Mouse (Mus musculus) midbrain, postnatal 0 days (tissue): Measurements from ENCODE around the gene Cog8. TPM values are rescaled to one million over a fixed set of nuclear protein-coding genes. Genes with fewer than 3 reads are reported as not detected.
A peak's percentile ranks its signal among the peaks of the same experiment; 100 is the strongest.
"Not testable (repeated sequence)": the region's sequence is repeated elsewhere in the genome, so short reads cannot be mapped to it uniquely, and the experiment has no call there.

Experiments
- ATAC-seq: fragments of 200-750 bp; cut with Nextera tagmentation; 2 replicates; pipeline ENCODE4 v1.8.0; 2017; ENCODE audit warnings: moderate number of reproducible peaks, mild to moderate bottlenecking, moderate TSS enrichment, moderate library complexity; ENCODE audit not compliant: low FRiP score
- DNase-seq: peaks from one replicate; pipeline ENCODE4 v3.0.0-alpha.2; 2015; ENCODE audit warnings: low spot score
- H3K27ac ChIP-seq: fragments of 300-500 bp; sonication (generic); 2 replicates; pipeline ENCODE4 v1.5.1; 2014; ENCODE audit warnings: low read depth, mild to moderate bottlenecking, low read length, mixed read lengths
- H3K27me3 ChIP-seq: fragments of 300-500 bp; sonication (generic); 2 replicates; pipeline ENCODE4 v1.6.1; 2014; ENCODE audit warnings: low read length, control low read depth, mixed read lengths; ENCODE audit not compliant: insufficient read depth
- H3K36me3 ChIP-seq: fragments of 300-500 bp; sonication (generic); 2 replicates; pipeline ENCODE4 v1.6.1; 2014; ENCODE audit warnings: low read length, control low read depth, mixed read lengths; ENCODE audit not compliant: insufficient read depth
- H3K4me1 ChIP-seq: fragments of 300-500 bp; sonication (generic); 2 replicates; pipeline ENCODE4 v1.6.1; 2014; ENCODE audit warnings: mild to moderate bottlenecking, control low read depth, antibody characterized with exemption, low read length, mixed read lengths; ENCODE audit not compliant: insufficient read depth
- H3K4me2 ChIP-seq: fragments of 300-500 bp; sonication (generic); 2 replicates; pipeline ENCODE4 v1.6.1; 2014; ENCODE audit warnings: low read depth, mild to moderate bottlenecking, low read length, mixed read lengths; ENCODE audit not compliant: poor library complexity, severe bottlenecking
- H3K4me3 ChIP-seq: fragments of 300-500 bp; sonication (generic); 2 replicates; pipeline ENCODE4 v1.5.1; 2014; ENCODE audit warnings: low read depth, mild to moderate bottlenecking, low read length, moderate library complexity
- H3K9ac ChIP-seq: fragments of 300-500 bp; sonication (generic); replicated peaks from 2 replicates; pipeline ENCODE4 v1.6.1; 2014; ENCODE audit warnings: mild to moderate bottlenecking, low read length, moderate library complexity, mixed read lengths; ENCODE audit not compliant: poor library complexity, severe bottlenecking
- H3K9me3 ChIP-seq: fragments of 300-500 bp; sonication (generic); 2 replicates; pipeline ENCODE4 v1.6.1; 2016; ENCODE audit warnings: low read length, control low read depth
- CTCF ChIP-seq: IDR thresholded peaks from 2 replicates; pipeline ENCODE4 v1.5.1; 2016; ENCODE audit warnings: antibody characterized with exemption, mild to moderate bottlenecking
- WGBS: fragments of 180-500 bp; shearing (Covaris S2); extraction: QIAGEN DNeasy Blood & Tissue Kit; methylation state at CpG from one replicate; pipeline ENCODE4 v1.1.7; 2014; 5-methylcytosine and 5-hydroxymethylcytosine counted together
- microRNA-seq: library from miRNA; unstranded; fragments of <30 nt; microRNA quantifications from one replicate; pipeline ENCODE4, GENCODE M21; 2016; ENCODE audit warnings: borderline number of aligned reads
- polyA plus RNA-seq: library from polyadenylated mRNA; unstranded; fragments of >200 nt; fragmentation: Nextera tagmentation; extraction: Ambion mirVana; gene quantifications from 2 replicates; pipeline ENCODE4 v1.2.1, GENCODE M21; 2015
- total RNA-seq: library from RNA; depleted of rRNA; stranded (reverse); fragments of >200 nt; gene quantifications from 2 replicates; pipeline ENCODE4 v1.2.3, GENCODE M21; 2014; rRNA removed

Gene Cog8
- total and polyA plus RNA-seq, 2 experiments from 2014 or later: 32.4 to 89.6 TPM

DNA sequence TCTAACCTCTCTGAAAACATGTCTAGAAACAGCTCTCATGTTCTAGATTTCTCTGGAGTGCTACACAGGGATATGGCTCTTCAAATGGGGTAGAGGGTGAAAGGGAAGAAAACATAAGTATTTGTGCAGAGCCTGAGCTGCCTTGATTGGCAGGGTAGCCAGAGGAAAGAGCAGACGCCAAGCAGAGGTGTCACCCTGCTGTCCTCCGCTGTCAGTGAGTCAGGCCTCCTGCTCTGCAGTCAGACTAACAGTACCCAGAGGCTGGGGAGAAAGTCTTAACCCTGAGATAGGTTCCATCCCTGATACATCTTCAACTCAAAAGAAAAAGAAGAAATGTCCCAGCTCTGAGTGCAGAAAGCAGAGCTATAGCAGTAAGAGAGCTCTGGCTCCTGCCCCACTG is 43.8 kb downstream of the Cog8 start:
- WGBS: 81% methylated on average over 2 of the region's 2 CpGs
- Histone ChIP-seq H3K36me3 (no peaks in the 10 kb centered on the region; the same call in 1 of the 2 replicates), H3K9ac (no peak overlapping the region), H3K4me1 (no peaks in the 10 kb centered on the region), H3K27ac (no peak overlapping the region), H3K4me3 (no peak overlapping the region), H3K9me3 (no peaks in the 10 kb centered on the region), H3K27me3 (no peaks in the 10 kb centered on the region), H3K4me2 (no peak overlapping the region)
- ATAC-seq: no peak
- TF ChIP-seq CTCF: no peak
- DNase-seq: no peak

GRCm38 (mm10) chr8:107007795-107008194 is 48.7 kb downstream of the Cog8 start:
- H3K4me1 ChIP-seq: no peaks in the 10 kb centered on the region

GRCm38 (mm10) chr8:107002532-107002931 is 54.0 kb downstream of the Cog8 start:
- H3K9me3 ChIP-seq: no peaks in the 10 kb centered on the region
- TF ChIP-seq CTCF: peak; percentile 100
- DNase-seq (peak; percentile 92), ATAC-seq (peak; percentile 65)
- no peak overlapping the region for H3K9ac ChIP-seq
- H3K36me3 ChIP-seq: peaks cover 2% of the 10 kb centered on the region; the same call in 1 of the 2 replicates
- H3K27ac ChIP-seq: no peak overlapping the region
- no peaks in the 10 kb centered on the region for H3K27me3 ChIP-seq
- H3K4me2 ChIP-seq: no peak overlapping the region
- no peak overlapping the region for H3K4me3 ChIP-seq
- WGBS: 36% methylated on average over 5 of the region's 5 CpGs
- H3K4me1 ChIP-seq: no peaks in the 10 kb centered on the region

More at GRCm38 (mm10) chr8:107007795-107008194, 48.7 kb downstream of the Cog8 start:
- no peaks in the 10 kb centered on the region for H3K27me3 ChIP-seq
- no peak overlapping the region for H3K4me2 ChIP-seq
- no peak overlapping the region for H3K4me3 ChIP-seq
- ATAC-seq: no peak
- DNase-seq: no peak
- no peak for TF ChIP-seq CTCF
- H3K9me3 ChIP-seq: no peaks in the 10 kb centered on the region
- 95% methylated on average over 3 of the region's 3 CpGs for WGBS
- no peak overlapping the region for H3K9ac ChIP-seq
- no peak overlapping the region for H3K27ac ChIP-seq
- H3K36me3 ChIP-seq: no peaks in the 10 kb centered on the region; the same call in 1 of the 2 replicates

DNA sequence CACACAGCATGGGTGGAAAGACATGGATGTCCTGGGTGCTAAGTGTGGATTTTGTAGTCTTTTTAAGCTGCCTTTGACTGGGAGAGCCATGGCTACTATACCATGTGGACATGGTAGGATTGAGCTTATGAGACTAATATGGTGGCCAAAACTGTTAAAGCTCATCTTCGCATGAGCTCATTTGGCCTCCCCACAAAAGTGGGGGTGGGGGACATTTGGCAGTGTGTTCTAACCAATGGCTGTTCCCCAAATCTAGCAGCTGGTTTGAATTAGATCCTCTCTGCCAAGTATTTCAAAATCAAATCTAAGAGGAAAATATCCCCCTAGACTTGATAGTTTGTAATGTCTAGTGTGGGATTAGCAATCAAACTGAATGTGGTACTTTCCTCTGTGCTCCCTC is 57.4 kb downstream of the Cog8 start:
- H3K4me1 ChIP-seq: no peaks in the 10 kb centered on the region
- TF ChIP-seq CTCF: no peak
- no peak overlapping the region for H3K9ac ChIP-seq
- ATAC-seq (no peak), DNase-seq (no peak)
- no peaks in the 10 kb centered on the region for H3K9me3 ChIP-seq
- no peaks in the 10 kb centered on the region for H3K27me3 ChIP-seq
- H3K4me2 ChIP-seq: no peak overlapping the region
- peaks cover 6% of the 10 kb centered on the region; the same call in 1 of the 2 replicates for H3K36me3 ChIP-seq
- no peak overlapping the region for H3K4me3 ChIP-seq
- no peak overlapping the region for H3K27ac ChIP-seq
- WGBS: 89% methylated on average over 1 of the region's 1 CpGs

GRCm38 (mm10) chr8:106997416-106997815 is 59.1 kb downstream of the Cog8 start:
- Histone ChIP-seq H3K4me2 (no peak overlapping the region), H3K9me3 (no peaks in the 10 kb centered on the region), H3K9ac (no peak overlapping the region), H3K27me3 (no peaks in the 10 kb centered on the region), H3K4me1 (no peaks in the 10 kb centered on the region), H3K27ac (no peak overlapping the region), H3K36me3 (peaks cover 6% of the 10 kb centered on the region; the same call in 1 of the 2 replicates), H3K4me3 (no peak overlapping the region)
- TF ChIP-seq CTCF: no peak
- no peak for ATAC-seq
- DNase-seq: no peak
- whole genome bisulfite sequencing: 88% methylated on average over 4 of the region's 4 CpGs

GRCm38 (mm10) chr8:106996339-106996738 is 60.1 kb downstream of the Cog8 start:
- not testable (repeated sequence) for H3K36me3 ChIP-seq, ATAC-seq, H3K4me1 ChIP-seq, H3K27ac ChIP-seq, DNase-seq, H3K4me2 ChIP-seq, H3K9me3 ChIP-seq, H3K27me3 ChIP-seq, H3K9ac ChIP-seq, H3K4me3 ChIP-seq
- TF ChIP-seq CTCF: peak; percentile 37
- 88% methylated on average over 4 of the region's 4 CpGs for WGBS

Small RNA genes within 50 kb of the gene (microRNA-seq; reads per million reads assigned to microRNA genes)
- gene Mir7075: 3.0 reads per million

Other genes with a start within 250 kb of the Cog8 start
- 16.6 and 20.2 TPM in 2 replicates for gene Has3, start 186.4 kb downstream of the Cog8 start, total RNA-seq
- 0.42 and 0.89 TPM in 2 replicates for gene Has3, start 186.4 kb downstream of the Cog8 start, polyA plus RNA-seq
- 23.5 and 23.7 TPM in 2 replicates for gene Utp4, start 163.1 kb downstream of the Cog8 start, total RNA-seq
- gene Utp4, start 163.1 kb downstream of the Cog8 start, polyA plus RNA-seq: 27.4 and 28.0 TPM in 2 replicates
- gene Sntb2, start 120.9 kb downstream of the Cog8 start, total RNA-seq: 7.1 and 7.9 TPM in 2 replicates
- gene Sntb2, start 120.9 kb downstream of the Cog8 start, polyA plus RNA-seq: 3.2 and 3.3 TPM in 2 replicates
- 111 and 118 TPM in 2 replicates for gene Vps4a, start 25.5 kb downstream of the Cog8 start, total RNA-seq
- 166 and 171 TPM in 2 replicates for gene Vps4a, start 25.5 kb downstream of the Cog8 start, polyA plus RNA-seq
- 61.5 TPM in 2 replicates for gene Pdf, start 8.1 kb downstream of the Cog8 start, total RNA-seq
- gene Pdf, start 8.1 kb downstream of the Cog8 start, polyA plus RNA-seq: 31.8 and 33.3 TPM in 2 replicates
- 24.3 and 30.8 TPM in 2 replicates for gene Nip7, start 188 bp upstream of the Cog8 start, total RNA-seq
- gene Nip7, start 188 bp upstream of the Cog8 start, polyA plus RNA-seq: 59.1 and 60.1 TPM in 2 replicates
- gene Tmed6, start 9.0 kb upstream of the Cog8 start, total RNA-seq: not detected in 2 replicates
- gene Tmed6, start 9.0 kb upstream of the Cog8 start, polyA plus RNA-seq: not detected in 2 replicates
- gene Terf2, start 39.9 kb upstream of the Cog8 start, total RNA-seq: 20.4 and 22.7 TPM in 2 replicates
- gene Terf2, start 39.9 kb upstream of the Cog8 start, polyA plus RNA-seq: 24.1 and 25.7 TPM in 2 replicates
- 103 and 120 TPM in 2 replicates for gene Cyb5b, start 94.0 kb upstream of the Cog8 start, total RNA-seq
- gene Cyb5b, start 94.0 kb upstream of the Cog8 start, polyA plus RNA-seq: 89.7 and 91.4 TPM in 2 replicates
- 20.3 and 37.1 TPM in 2 replicates for gene Nfat5, start 236.8 kb upstream of the Cog8 start, total RNA-seq
- gene Nfat5, start 236.8 kb upstream of the Cog8 start, polyA plus RNA-seq: 3.7 and 6.8 TPM in 2 replicates